Mouse (Mus musculus): ENCODE data around the gene Igfbpl1.

Igfbpl1 gene

DNA sequence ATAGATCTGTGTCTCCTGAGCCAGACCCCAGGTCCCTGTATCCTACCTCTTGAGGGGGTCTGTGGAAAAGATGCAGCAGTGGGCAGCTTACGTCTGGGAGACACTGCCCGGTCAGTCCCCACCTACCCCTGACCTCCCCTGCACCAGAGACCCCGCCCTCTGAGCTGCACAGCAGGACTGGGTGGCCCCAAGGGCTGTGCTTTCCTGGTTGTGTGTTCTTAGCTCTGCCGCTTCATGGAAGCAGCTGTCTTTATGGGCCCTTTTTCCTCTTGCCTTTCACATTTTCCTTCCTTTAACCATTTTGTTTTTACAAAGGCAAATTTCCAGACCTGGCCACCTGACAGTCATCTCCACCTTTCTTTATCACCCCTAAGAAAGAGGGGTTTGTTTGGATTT is 56.1 kb downstream of the Igfbpl1 start:
- no peak for DNase-seq (ENCODE audit: low spot score)

DNA sequence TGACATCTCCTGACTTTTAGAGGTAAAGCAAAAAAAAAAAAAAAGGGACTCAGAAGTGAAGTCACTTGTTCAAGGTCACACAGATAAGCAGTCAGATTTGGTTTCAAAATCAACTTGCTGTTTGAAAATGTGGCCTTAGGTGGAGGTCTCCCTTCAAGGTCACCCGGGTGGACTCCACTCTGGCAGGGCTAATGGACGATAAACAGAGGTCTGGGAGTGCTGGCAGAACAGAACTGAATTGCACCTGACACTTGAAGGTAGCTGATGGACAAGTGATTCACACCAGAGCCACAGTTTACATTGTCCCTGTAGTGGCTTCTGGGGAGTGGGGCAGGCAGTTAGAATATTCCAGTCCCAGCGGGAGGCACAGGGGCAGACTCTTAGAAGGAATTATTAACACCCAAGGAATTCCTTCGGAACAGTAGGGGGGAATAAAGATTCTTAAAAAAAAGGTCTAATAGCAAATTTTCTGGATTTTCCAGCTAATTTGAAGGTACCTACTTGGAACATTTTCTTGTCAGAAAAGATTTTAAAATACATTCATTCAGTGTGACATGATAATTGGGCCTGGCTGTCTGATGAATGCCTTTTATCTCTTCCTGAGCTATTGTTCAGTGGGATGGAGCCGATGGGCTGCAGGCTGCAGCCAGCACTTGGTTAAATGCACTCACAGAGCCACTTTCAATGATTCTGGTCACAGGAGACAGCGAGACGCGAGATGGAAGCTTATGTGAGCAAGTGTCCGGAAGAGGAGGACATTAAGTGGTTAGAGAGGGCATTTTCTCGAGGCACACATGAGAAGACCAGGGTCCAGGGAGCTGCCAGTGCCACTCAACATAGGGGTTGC is 56.7 kb downstream of the Igfbpl1 start:
- no peak for DNase-seq (ENCODE audit: low spot score)

DNA sequence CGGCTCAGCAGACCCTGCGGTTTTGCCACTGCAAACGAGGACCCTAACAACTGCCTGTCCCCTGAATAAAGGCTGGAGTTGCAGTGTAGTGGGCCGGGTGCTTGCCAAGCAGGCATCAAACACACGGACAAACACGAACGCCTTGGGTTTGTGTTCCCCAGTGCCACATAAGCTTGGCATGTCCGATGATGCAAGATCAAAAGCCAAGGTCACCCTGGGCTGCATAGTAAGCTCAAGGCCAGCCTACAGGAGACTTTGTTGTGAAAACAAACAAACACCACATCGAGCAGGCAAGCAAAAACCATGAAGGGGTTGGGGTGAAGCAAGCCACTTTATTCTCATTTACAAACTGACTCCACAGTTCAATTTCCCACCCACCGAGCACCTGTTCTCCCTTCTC is 57.6 kb downstream of the Igfbpl1 start:
- DNase-seq (ENCODE audit: low spot score): no peak

DNA sequence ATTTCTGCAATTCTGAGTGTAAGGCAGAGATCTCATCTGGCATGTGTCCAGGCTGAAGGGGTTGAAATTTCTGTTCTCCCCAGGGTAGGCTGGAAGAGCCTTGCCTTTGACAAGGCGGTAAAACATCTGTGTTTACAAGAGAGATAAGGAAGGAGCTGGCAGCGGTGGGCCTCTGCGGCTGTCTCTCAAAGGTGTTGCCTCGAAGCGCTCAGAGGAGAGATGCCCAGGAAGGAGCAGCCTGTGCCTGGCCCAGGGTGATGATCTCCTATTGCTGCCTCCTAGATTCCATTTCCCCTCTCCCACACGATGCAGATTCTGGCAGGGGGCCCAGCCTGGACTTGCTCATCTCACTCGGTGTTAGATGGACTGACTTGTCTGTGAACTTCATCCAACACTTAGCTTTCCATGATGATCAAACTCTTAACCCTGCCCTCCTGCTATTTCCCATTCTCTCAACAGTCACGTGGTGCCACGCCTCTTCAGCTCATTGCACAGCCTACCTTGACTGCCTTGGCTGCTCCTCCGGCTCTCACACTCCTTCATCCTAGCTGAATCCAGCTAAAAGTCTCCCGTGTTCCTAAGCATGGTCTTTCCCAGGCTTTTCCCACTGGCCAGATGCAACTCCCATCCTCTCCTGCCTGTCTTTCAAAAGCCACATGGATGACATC is 58.7 kb downstream of the Igfbpl1 start:
- no peak for DNase-seq (ENCODE audit: low spot score)

- DNase-seq (ENCODE audit: low spot score): no peak
Observed at GRCm38 (mm10) chr4:45766774-45767173, 59.9 kb downstream of the Igfbpl1 start.

DNA sequence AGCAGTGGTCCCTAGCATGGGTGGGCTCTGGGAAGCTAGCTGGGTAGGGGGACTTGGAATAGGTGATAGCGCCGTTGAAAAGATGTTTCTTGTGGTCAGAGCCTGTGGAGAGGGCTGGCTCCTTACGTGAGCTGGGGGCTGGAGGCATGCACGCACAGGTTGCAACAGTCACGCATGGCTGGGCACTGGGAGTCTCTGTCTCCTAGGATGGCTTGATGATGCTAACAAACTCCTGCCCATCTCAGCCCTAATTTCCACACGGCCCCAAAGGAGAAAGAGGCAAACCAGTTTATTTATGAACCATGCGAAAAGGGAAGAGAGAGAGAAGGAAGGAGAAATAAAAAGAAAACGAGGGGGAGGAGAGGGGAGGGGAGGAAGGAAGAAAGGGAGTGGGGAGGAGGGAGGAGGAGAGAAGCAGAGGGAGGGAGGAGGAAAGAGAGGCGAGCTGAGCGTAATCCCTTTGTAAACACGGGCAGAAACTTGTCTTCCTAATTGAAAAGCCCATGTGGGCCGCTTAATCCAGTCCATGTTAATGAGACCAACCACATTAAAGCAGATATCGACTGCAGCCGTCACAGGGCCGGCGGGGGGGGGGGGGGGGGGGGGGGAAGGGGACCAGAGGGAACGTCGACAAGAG is 61.0 kb downstream of the Igfbpl1 start:
- DNase-seq (ENCODE audit: low spot score): no peak

- no peak for DNase-seq (ENCODE audit: low spot score)
Observed at GRCm38 (mm10) chr4:45765121-45765564, 61.6 kb downstream of the Igfbpl1 start.

GRCm38 (mm10) chr4:45764141-45764494 is 62.6 kb downstream of the Igfbpl1 start:
- DNase-seq (ENCODE audit: low spot score): peak; percentile 6

GRCm38 (mm10) chr4:45763288-45764140 is 63.2 kb downstream of the Igfbpl1 start:
- DNase-seq (ENCODE audit: low spot score): no peak

- DNase-seq (ENCODE audit: low spot score): no peak
Observed at GRCm38 (mm10) chr4:45762600-45762999, 64.1 kb downstream of the Igfbpl1 start.

All from c-Kit-positive CD71-positive TER-119-positive erythroid progenitor cells, embryonic 14.5 days (primary cell).